Mouse (Mus musculus) midbrain, postnatal 0 days (tissue): ENCODE measurements at regions not wholly inside any gene's neighbourhood (a gene's known extent, or its start where the extent isn't known, plus 50 kb on each side); places are given as distances from the start of the nearest gene placed in this dataset.

Experiments
- ATAC-seq: fragments of 200-750 bp; cut with Nextera tagmentation; 2 replicates; pipeline ENCODE4 v1.8.0; 2017; ENCODE audit warnings: moderate number of reproducible peaks, mild to moderate bottlenecking, moderate TSS enrichment, moderate library complexity; ENCODE audit not compliant: low FRiP score
- DNase-seq: peaks from one replicate; pipeline ENCODE4 v3.0.0-alpha.2; 2015; ENCODE audit warnings: low spot score
- H3K27ac ChIP-seq: fragments of 300-500 bp; sonication (generic); 2 replicates; pipeline ENCODE4 v1.5.1; 2014; ENCODE audit warnings: low read depth, mild to moderate bottlenecking, low read length, mixed read lengths
- H3K27me3 ChIP-seq: fragments of 300-500 bp; sonication (generic); 2 replicates; pipeline ENCODE4 v1.6.1; 2014; ENCODE audit warnings: low read length, control low read depth, mixed read lengths; ENCODE audit not compliant: insufficient read depth
- H3K36me3 ChIP-seq: fragments of 300-500 bp; sonication (generic); 2 replicates; pipeline ENCODE4 v1.6.1; 2014; ENCODE audit warnings: low read length, control low read depth, mixed read lengths; ENCODE audit not compliant: insufficient read depth
- H3K4me1 ChIP-seq: fragments of 300-500 bp; sonication (generic); 2 replicates; pipeline ENCODE4 v1.6.1; 2014; ENCODE audit warnings: mild to moderate bottlenecking, control low read depth, antibody characterized with exemption, low read length, mixed read lengths; ENCODE audit not compliant: insufficient read depth
- H3K4me2 ChIP-seq: fragments of 300-500 bp; sonication (generic); 2 replicates; pipeline ENCODE4 v1.6.1; 2014; ENCODE audit warnings: low read depth, mild to moderate bottlenecking, low read length, mixed read lengths; ENCODE audit not compliant: poor library complexity, severe bottlenecking
- H3K4me3 ChIP-seq: fragments of 300-500 bp; sonication (generic); 2 replicates; pipeline ENCODE4 v1.5.1; 2014; ENCODE audit warnings: low read depth, mild to moderate bottlenecking, low read length, moderate library complexity
- H3K9ac ChIP-seq: fragments of 300-500 bp; sonication (generic); replicated peaks from 2 replicates; pipeline ENCODE4 v1.6.1; 2014; ENCODE audit warnings: mild to moderate bottlenecking, low read length, moderate library complexity, mixed read lengths; ENCODE audit not compliant: poor library complexity, severe bottlenecking
- H3K9me3 ChIP-seq: fragments of 300-500 bp; sonication (generic); 2 replicates; pipeline ENCODE4 v1.6.1; 2016; ENCODE audit warnings: low read length, control low read depth
- CTCF ChIP-seq: IDR thresholded peaks from 2 replicates; pipeline ENCODE4 v1.5.1; 2016; ENCODE audit warnings: antibody characterized with exemption, mild to moderate bottlenecking
- WGBS: fragments of 180-500 bp; shearing (Covaris S2); extraction: QIAGEN DNeasy Blood & Tissue Kit; methylation state at CpG from one replicate; pipeline ENCODE4 v1.1.7; 2014; 5-methylcytosine and 5-hydroxymethylcytosine counted together

GRCm38 (mm10) chr9:24833766-24834165 lies 59.7 kb upstream of the Tbx20 start:
- H3K4me1 ChIP-seq: no peaks in the 10 kb centered on the region
- no peaks in the 10 kb centered on the region for H3K9me3 ChIP-seq
- ATAC-seq: no peak
- H3K4me3 ChIP-seq: no peak overlapping the region
- no peak overlapping the region for H3K9ac ChIP-seq
- H3K27me3 ChIP-seq: no peaks in the 10 kb centered on the region
- H3K27ac ChIP-seq: no peak overlapping the region
- 48% methylated on average over 7 of the region's 7 CpGs for WGBS
- no peak for DNase-seq
- no peak for TF ChIP-seq CTCF
- no peaks in the 10 kb centered on the region for H3K36me3 ChIP-seq
- no peak overlapping the region for H3K4me2 ChIP-seq

- ATAC-seq (no peak), DNase-seq (no peak)
- Histone ChIP-seq H3K4me1 (no peaks in the 10 kb centered on the region), H3K36me3 (no peaks in the 10 kb centered on the region), H3K27ac (no peak overlapping the region), H3K4me2 (no peak overlapping the region), H3K9me3 (no peaks in the 10 kb centered on the region), H3K27me3 (no peaks in the 10 kb centered on the region), H3K4me3 (no peak overlapping the region), H3K9ac (no peak overlapping the region)
- no peak for TF ChIP-seq CTCF
- 86% methylated on average over 7 of the region's 7 CpGs for WGBS
Observed at GRCm38 (mm10) chr9:24848210-24848609, 74.1 kb upstream of the Tbx20 start.

- no peak overlapping the region for H3K9ac ChIP-seq
- no peaks in the 10 kb centered on the region for H3K9me3 ChIP-seq
- H3K4me3 ChIP-seq: no peak overlapping the region
- H3K27ac ChIP-seq: no peak overlapping the region
- no peaks in the 10 kb centered on the region for H3K36me3 ChIP-seq
- H3K27me3 ChIP-seq: 0 out of 2 replicates have a peak, but pooled peaks cover 2% of the 10 kb centered on the region
- H3K4me1 ChIP-seq: no peaks in the 10 kb centered on the region
- DNase-seq (no peak), ATAC-seq (no peak)
- H3K4me2 ChIP-seq: no peak overlapping the region
- 80% methylated on average over 2 of the region's 2 CpGs for WGBS
- TF ChIP-seq CTCF: no peak
Observed at GRCm38 (mm10) chr9:24859459-24859858, 85.4 kb upstream of the Tbx20 start.

GRCm38 (mm10) chr9:24866390-24867173 lies 92.5 kb upstream of the Tbx20 start:
- ATAC-seq: no peak
- 50% methylated on average over 4 of the region's 4 CpGs for WGBS
- TF ChIP-seq CTCF: no peak

GRCm38 (mm10) chr9:24868746-24869145 lies 94.6 kb upstream of the Tbx20 start:
- no peak for ATAC-seq

More at GRCm38 (mm10) chr9:24866390-24867173, 92.5 kb upstream of the Tbx20 start:
- Histone ChIP-seq H3K36me3 (no peaks in the 10 kb centered on the region), H3K27ac (no peak overlapping the region), H3K27me3 (no peaks in the 10 kb centered on the region), H3K9ac (no peak overlapping the region), H3K4me1 (no peaks in the 10 kb centered on the region), H3K4me3 (no peak overlapping the region), H3K4me2 (no peak overlapping the region), H3K9me3 (no peaks in the 10 kb centered on the region)
- no peak for DNase-seq

GRCm38 (mm10) chr9:24874434-24875143 lies 100.5 kb upstream of the Tbx20 start:
- Histone ChIP-seq H3K27me3 (no peaks in the 10 kb centered on the region), H3K4me1 (no peaks in the 10 kb centered on the region), H3K36me3 (no peaks in the 10 kb centered on the region), H3K9me3 (no peaks in the 10 kb centered on the region), H3K9ac (no peak overlapping the region), H3K4me3 (no peak overlapping the region), H3K27ac (no peak overlapping the region), H3K4me2 (no peak overlapping the region)
- no peak for ATAC-seq
- TF ChIP-seq CTCF: no peak
- WGBS: 78% methylated on average over 13 of the region's 13 CpGs
- no peak for DNase-seq

More at GRCm38 (mm10) chr9:24868746-24869145, 94.6 kb upstream of the Tbx20 start:
- Histone ChIP-seq H3K27me3 (no peaks in the 10 kb centered on the region), H3K27ac (no peak overlapping the region), H3K36me3 (no peaks in the 10 kb centered on the region), H3K4me3 (no peak overlapping the region), H3K4me1 (no peaks in the 10 kb centered on the region), H3K9me3 (no peaks in the 10 kb centered on the region), H3K4me2 (no peak overlapping the region), H3K9ac (no peak overlapping the region)
- DNase-seq: no peak
- TF ChIP-seq CTCF: no peak
- 83% methylated on average over 1 of the region's 1 CpGs for WGBS
